In the genomic region with DNA sequence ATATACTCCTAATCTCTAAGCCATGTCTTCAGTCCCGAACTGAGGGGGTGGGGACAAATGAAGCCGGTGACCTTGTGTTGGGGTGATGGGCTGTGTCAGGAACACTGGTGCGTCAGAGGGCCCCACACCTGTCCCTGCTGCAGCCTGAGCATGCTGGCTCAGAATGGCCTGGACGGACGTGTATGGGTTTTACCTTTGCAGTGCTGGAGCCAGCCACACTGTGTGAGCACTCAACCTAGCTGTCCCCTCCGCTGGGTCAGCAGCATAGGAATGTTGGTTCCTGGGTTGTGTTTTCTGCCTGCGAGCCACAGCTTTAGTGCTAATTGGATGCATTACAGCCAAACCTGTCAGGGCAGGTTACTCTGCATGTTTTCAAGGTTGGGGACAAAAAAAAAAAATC, we compare ENCODE assay signal across 14 mouse cellular contexts. TPM values are rescaled to one million over a fixed set of nuclear protein-coding genes. Genes with fewer than 3 reads are reported as not detected.
A peak's percentile ranks its signal among the peaks of the same experiment; 100 is the strongest.
DNase-seq lines count a peak whose midpoint lies in the region; ATAC-seq lines count a peak whose summit lies in the region.
"Had no signal": no experiment of that assay in that cellular context is flagged by ENCODE, and none has a peak within 500 bp of the region (broad histone marks: within the 10 kb centered on the region; RNA-seq: fewer than 3 reads in every experiment).

No protein-coding gene starts in this region.

- WGBS in hindbrain, embryonic 11.5 days, result 75% methylated on average over 7 of the region's 7 CpGs
- WGBS in hindbrain, embryonic 16.5 days, result 83% methylated on average over 7 of the region's 7 CpGs
- WGBS in midbrain, embryonic 11.5 days, result 76% methylated on average over 7 of the region's 7 CpGs
- 79% methylated on average over 7 of the region's 7 CpGs for WGBS in midbrain, embryonic 10.5 days

- 0 out of 2 replicates have a peak, but pooled peaks have one; percentile 38 for ATAC-seq in hindbrain, embryonic 11.5 days (ENCODE audit: low FRiP score)
- no peak for ATAC-seq in hindbrain, embryonic 16.5 days
- no peak for ATAC-seq in midbrain, embryonic 11.5 days (ENCODE audit: low FRiP score)
- ATAC-seq: forebrain, embryonic 13.5 days had no signal

- no peak overlapping the region for H3K9ac ChIP-seq in hindbrain, embryonic 11.5 days (ENCODE audit: low read depth, low read length)
- H3K9ac ChIP-seq in hindbrain, embryonic 16.5 days (ENCODE audit: low read depth, low read length), result no peak overlapping the region
- no peak overlapping the region for H3K9ac ChIP-seq in midbrain, embryonic 11.5 days (ENCODE audit: low read length)
- H3K9ac ChIP-seq: embryonic facial prominence, embryonic 12.5 days; forebrain, embryonic 13.5 days; forebrain, postnatal 0 days; heart, embryonic 12.5 days; hindbrain, embryonic 12.5 days had no signal

- no peak overlapping the region for H3K4me2 ChIP-seq in hindbrain, embryonic 11.5 days (replicated peaks; ENCODE audit: low read depth, low read length)
- H3K4me2 ChIP-seq in hindbrain, embryonic 16.5 days (ENCODE audit: low read length), result no peak overlapping the region
- H3K4me2 ChIP-seq in midbrain, embryonic 11.5 days, result no peak overlapping the region
- H3K4me2 ChIP-seq: embryonic facial prominence, embryonic 12.5 days; forebrain, embryonic 13.5 days; heart, embryonic 12.5 days; hindbrain, embryonic 12.5 days had no signal

- no peaks in the 10 kb centered on the region for H3K4me1 ChIP-seq in hindbrain, embryonic 11.5 days (replicated peaks; ENCODE audit: control insufficient read depth, insufficient read depth, low read length)
- no peaks in the 10 kb centered on the region for H3K4me1 ChIP-seq in hindbrain, embryonic 16.5 days (ENCODE audit: control insufficient read depth, insufficient read depth, low read depth, low read length)
- no peaks in the 10 kb centered on the region for H3K4me1 ChIP-seq in midbrain, embryonic 11.5 days (ENCODE audit: control insufficient read depth, insufficient read depth, low read length)
- no peaks in the 10 kb centered on the region for H3K4me1 ChIP-seq in midbrain, embryonic 10.5 days
- H3K4me1 ChIP-seq: embryonic facial prominence, embryonic 12.5 days; forebrain, embryonic 13.5 days; heart, embryonic 12.5 days; hindbrain, embryonic 12.5 days had no signal

- no peaks in the 10 kb centered on the region for H3K27me3 ChIP-seq in hindbrain, embryonic 11.5 days (ENCODE audit: control insufficient read depth, insufficient read depth, low read length)
- no peaks in the 10 kb centered on the region for H3K27me3 ChIP-seq in hindbrain, embryonic 16.5 days (replicated peaks; ENCODE audit: control insufficient read depth, insufficient read depth, low read length)
- H3K27me3 ChIP-seq in midbrain, embryonic 11.5 days (ENCODE audit: control insufficient read depth, insufficient read depth, low read length), result no peaks in the 10 kb centered on the region
- no peaks in the 10 kb centered on the region for H3K27me3 ChIP-seq in midbrain, embryonic 10.5 days (ENCODE audit: low read depth, poor library complexity, severe bottlenecking)
- H3K27me3 ChIP-seq: CH12.LX; embryonic facial prominence, embryonic 12.5 days; forebrain, embryonic 13.5 days; heart, embryonic 12.5 days; hindbrain, embryonic 12.5 days; Patski had no signal

- H3K36me3 ChIP-seq in hindbrain, embryonic 11.5 days (ENCODE audit: control insufficient read depth, insufficient read depth, low read length), result peaks cover 4% of the 10 kb centered on the region; the same call in 1 of the 2 replicates
- peaks cover 5% of the 10 kb centered on the region; the same call in 1 of the 2 replicates for H3K36me3 ChIP-seq in hindbrain, embryonic 16.5 days (ENCODE audit: control insufficient read depth, insufficient read depth, low read length)
- peaks cover 5% of the 10 kb centered on the region for H3K36me3 ChIP-seq in midbrain, embryonic 11.5 days (ENCODE audit: control insufficient read depth, insufficient read depth, low read length)
- peaks cover 24% of the 10 kb centered on the region for H3K36me3 ChIP-seq in midbrain, embryonic 10.5 days

- H3K27ac ChIP-seq in hindbrain, embryonic 11.5 days (ENCODE audit: low read depth, low read length), result no peak overlapping the region
- no peak overlapping the region for H3K27ac ChIP-seq in hindbrain, embryonic 16.5 days (ENCODE audit: low read depth, low read length)
- H3K27ac ChIP-seq in midbrain, embryonic 11.5 days (ENCODE audit: low read depth, low read length), result no peak overlapping the region
- H3K27ac ChIP-seq in midbrain, embryonic 10.5 days (replicated peaks), result no peak overlapping the region
- H3K27ac ChIP-seq: embryonic facial prominence, embryonic 12.5 days; forebrain, embryonic 13.5 days; heart, adult 2 months; hindbrain, embryonic 12.5 days had no signal

- DNase-seq in hindbrain, embryonic 11.5 days (ENCODE audit: low spot score), result no peak
- peak; percentile 19 for DNase-seq in kidney, adult 18-20 months
- no peak for DNase-seq in kidney, postnatal 4 days
- peak; percentile 45 for DNase-seq in midbrain, embryonic 11.5 days (ENCODE audit: low spot score, missing footprints)
- no peak for DNase-seq in midbrain, embryonic 10.5 days (ENCODE audit: low spot score)

- H3K9me3 ChIP-seq in hindbrain, embryonic 11.5 days (ENCODE audit: control insufficient read depth, low read length), result no peaks in the 10 kb centered on the region
- H3K9me3 ChIP-seq in hindbrain, embryonic 16.5 days (ENCODE audit: control insufficient read depth, low read length), result no peaks in the 10 kb centered on the region
- no peaks in the 10 kb centered on the region for H3K9me3 ChIP-seq in midbrain, embryonic 11.5 days (ENCODE audit: control insufficient read depth, low read length)
- no peaks in the 10 kb centered on the region for H3K9me3 ChIP-seq in midbrain, embryonic 10.5 days (replicated peaks)
- H3K9me3 ChIP-seq: embryonic facial prominence, embryonic 12.5 days; forebrain, embryonic 13.5 days; heart, embryonic 12.5 days; hindbrain, embryonic 12.5 days had no signal

- no peak overlapping the region for H3K4me3 ChIP-seq in hindbrain, embryonic 11.5 days (ENCODE audit: low read depth, low read length)
- no peak overlapping the region for H3K4me3 ChIP-seq in hindbrain, embryonic 16.5 days (ENCODE audit: low read length)
- H3K4me3 ChIP-seq in midbrain, embryonic 11.5 days (ENCODE audit: low read depth, low read length), result no peak overlapping the region
- no peak overlapping the region for H3K4me3 ChIP-seq in midbrain, embryonic 10.5 days
- H3K4me3 ChIP-seq: embryonic facial prominence, embryonic 12.5 days; forebrain, embryonic 13.5 days; heart, adult 2 months; heart, embryonic 12.5 days; hindbrain, embryonic 12.5 days had no signal

RNA-seq across cellular contexts. Expression of a gene that starts 18.6 kb away (rescaled TPM):
- polyA plus RNA-seq in hindbrain, embryonic 11.5 days (2014; fragmentation: Nextera tagmentation; extraction: Ambion mirVana), result 145 and 152 TPM in 2 replicates
- 308 and 365 TPM in 2 replicates for polyA plus RNA-seq in hindbrain, embryonic 16.5 days (2015; fragmentation: Nextera tagmentation; extraction: Ambion mirVana)
- 152 and 155 TPM in 2 replicates for polyA plus RNA-seq in midbrain, embryonic 11.5 days (2014; fragmentation: Nextera tagmentation; extraction: Ambion mirVana)
- 153 and 154 TPM in 2 replicates for polyA plus RNA-seq in midbrain, embryonic 10.5 days (2016; fragmentation: Nextera tagmentation; extraction: Ambion mirVana)

RNA-seq across cellular contexts. Expression of a gene that starts 21.4 kb away (rescaled TPM):
- 20.9 and 21.4 TPM in 2 replicates for polyA plus RNA-seq in hindbrain, embryonic 11.5 days (2014; fragmentation: Nextera tagmentation; extraction: Ambion mirVana)
- polyA plus RNA-seq in hindbrain, embryonic 16.5 days (2015; fragmentation: Nextera tagmentation; extraction: Ambion mirVana), result 14.1 and 15.9 TPM in 2 replicates
- polyA plus RNA-seq in midbrain, embryonic 11.5 days (2014; fragmentation: Nextera tagmentation; extraction: Ambion mirVana), result 24.8 and 24.9 TPM in 2 replicates
- 19.1 and 20.2 TPM in 2 replicates for polyA plus RNA-seq in midbrain, embryonic 10.5 days (2016; fragmentation: Nextera tagmentation; extraction: Ambion mirVana)

RNA-seq across cellular contexts. Expression of a gene that starts 41.1 kb away (rescaled TPM):
- polyA plus RNA-seq in hindbrain, embryonic 11.5 days (2014; fragmentation: Nextera tagmentation; extraction: Ambion mirVana), result 192 and 221 TPM in 2 replicates
- 153 and 166 TPM in 2 replicates for polyA plus RNA-seq in hindbrain, embryonic 16.5 days (2015; fragmentation: Nextera tagmentation; extraction: Ambion mirVana)
- 176 and 184 TPM in 2 replicates for polyA plus RNA-seq in midbrain, embryonic 11.5 days (2014; fragmentation: Nextera tagmentation; extraction: Ambion mirVana)
- polyA plus RNA-seq in midbrain, embryonic 10.5 days (2016; fragmentation: Nextera tagmentation; extraction: Ambion mirVana), result 100 and 117 TPM in 2 replicates

Comparison
In these comparisons a context has a peak if more than half of its experiments do, and no peak if none do; other contexts are left out.
1. DNase-seq: peak in kidney, adult 18-20 months (single experiment) and midbrain, embryonic 11.5 days (single experiment); none in hindbrain, embryonic 11.5 days (single experiment), kidney, postnatal 4 days (0 of 2) and midbrain, embryonic 10.5 days (single experiment).